ENCODE assay signal across 8 mouse cellular contexts in genomic region chr19:28679776-28680391, GRCm38 (mm10). TPM values are rescaled to one million over a fixed set of nuclear protein-coding genes. Genes with fewer than 3 reads are reported as not detected.
DNase-seq lines count a peak whose midpoint lies in the region; ATAC-seq lines count a peak whose summit lies in the region.

TSS of gene Glis3 (minus strand) at chr19:28680077.

- under 1% methylated on average over 61 of the region's 66 CpGs for WGBS in embryonic facial prominence, embryonic 12.5 days
- under 1% methylated on average over 65 of the region's 66 CpGs for WGBS in heart, embryonic 12.5 days
- under 1% methylated on average over 50 of the region's 66 CpGs for WGBS in kidney, embryonic 15.5 days
- under 1% methylated on average over 62 of the region's 66 CpGs for WGBS in liver, embryonic 13.5 days (ENCODE audit: insufficient replicate concordance)

- H3K27me3 ChIP-seq in embryonic facial prominence, embryonic 12.5 days = peaks cover 37% of the 10 kb centered on the region
- H3K27me3 ChIP-seq in heart, embryonic 12.5 days (replicated peaks) = peaks cover 16% of the 10 kb centered on the region; the same call in 1 of the 2 replicates
- H3K27me3 ChIP-seq in kidney, embryonic 15.5 days = peaks cover 4% of the 10 kb centered on the region; the same call in 1 of the 2 replicates
- H3K27me3 ChIP-seq in liver, embryonic 13.5 days = peaks cover 54% of the 10 kb centered on the region

- peak within 1 kb of the TSS; percentile 98 for H3K4me2 ChIP-seq in embryonic facial prominence, embryonic 12.5 days (replicated peaks)
- H3K4me2 ChIP-seq in heart, embryonic 12.5 days = peak within 1 kb of the TSS; percentile 96
- H3K4me2 ChIP-seq in kidney, embryonic 15.5 days = peak within 1 kb of the TSS; percentile 99
- H3K4me2 ChIP-seq in liver, embryonic 13.5 days = peak within 1 kb of the TSS; percentile 75

- H3K36me3 ChIP-seq in embryonic facial prominence, embryonic 12.5 days = no peaks in the 10 kb centered on the region
- no peaks in the 10 kb centered on the region for H3K36me3 ChIP-seq in heart, embryonic 12.5 days
- no peaks in the 10 kb centered on the region for H3K36me3 ChIP-seq in kidney, embryonic 15.5 days
- H3K36me3 ChIP-seq in liver, embryonic 13.5 days = no peaks in the 10 kb centered on the region

- ATAC-seq in embryonic facial prominence, embryonic 12.5 days (ENCODE audit: insufficient number of reproducible peaks, insufficient read depth, low FRiP score, low TSS enrichment) = peak; percentile 90
- ATAC-seq in heart, embryonic 12.5 days (ENCODE audit: insufficient number of reproducible peaks, low FRiP score) = peak; percentile 89
- peak; percentile 92 for ATAC-seq in kidney, embryonic 15.5 days (replicated peaks; ENCODE audit: low FRiP score)
- ATAC-seq in liver, embryonic 13.5 days (ENCODE audit: low read depth) = 0 out of 2 replicates have a peak, but pooled peaks have one; percentile 51

- H3K9me3 ChIP-seq in embryonic facial prominence, embryonic 12.5 days = no peaks in the 10 kb centered on the region
- H3K9me3 ChIP-seq in heart, embryonic 12.5 days (replicated peaks) = no peaks in the 10 kb centered on the region
- H3K9me3 ChIP-seq in kidney, embryonic 15.5 days (replicated peaks) = no peaks in the 10 kb centered on the region
- no peaks in the 10 kb centered on the region for H3K9me3 ChIP-seq in liver, embryonic 13.5 days (replicated peaks)

- H3K4me3 ChIP-seq in embryonic facial prominence, embryonic 12.5 days = peak within 1 kb of the TSS; percentile 65
- peak within 1 kb of the TSS; percentile 75 for H3K4me3 ChIP-seq in heart, embryonic 12.5 days
- H3K4me3 ChIP-seq in kidney, embryonic 15.5 days (replicated peaks) = peak within 1 kb of the TSS; percentile 70
- H3K4me3 ChIP-seq in liver, embryonic 13.5 days (replicated peaks) = peak within 1 kb of the TSS; percentile 56

- H3K27ac ChIP-seq in embryonic facial prominence, embryonic 12.5 days = no peak within 1 kb of the TSS
- H3K27ac ChIP-seq in heart, embryonic 12.5 days (ENCODE audit: poor library complexity, severe bottlenecking) = no peak within 1 kb of the TSS
- H3K27ac ChIP-seq in kidney, embryonic 15.5 days = peak within 1 kb of the TSS; percentile 80
- H3K27ac ChIP-seq in liver, embryonic 13.5 days = no peak within 1 kb of the TSS

- peak; percentile 10 to 29 for DNase-seq in spleen, postnatal 10 days (ENCODE audit: low spot score in 2 of 2)
- no peak for DNase-seq in spleen, adult 12 weeks (ENCODE audit: low spot score)
- DNase-seq in liver, embryonic 13.5 days = no peak
- peak; percentile 79 for DNase-seq in neural tube, embryonic 10.5 days (ENCODE audit: extremely low spot score, low spot score)
- peak; percentile 67 for DNase-seq in urinary bladder, postnatal 14 days (ENCODE audit: low spot score)

- H3K4me1 ChIP-seq in embryonic facial prominence, embryonic 12.5 days = peaks cover 14% of the 10 kb centered on the region
- peaks cover 15% of the 10 kb centered on the region for H3K4me1 ChIP-seq in heart, embryonic 12.5 days (replicated peaks)
- peaks cover 34% of the 10 kb centered on the region for H3K4me1 ChIP-seq in kidney, embryonic 15.5 days
- H3K4me1 ChIP-seq in liver, embryonic 13.5 days (replicated peaks) = peaks cover 4% of the 10 kb centered on the region; the same call in 1 of the 2 replicates

- peak within 1 kb of the TSS; percentile 72 for H3K9ac ChIP-seq in embryonic facial prominence, embryonic 12.5 days
- peak within 1 kb of the TSS; percentile 63 for H3K9ac ChIP-seq in heart, embryonic 12.5 days
- H3K9ac ChIP-seq in kidney, embryonic 15.5 days = peak within 1 kb of the TSS; percentile 82
- no peak within 1 kb of the TSS for H3K9ac ChIP-seq in liver, embryonic 13.5 days

RNA-seq across cellular contexts. Expression of gene Glis3, which starts in this region (rescaled TPM):
- 7.8 and 8.6 TPM in 2 replicates for polyA plus RNA-seq in embryonic facial prominence, embryonic 12.5 days (2016; fragmentation: Nextera tagmentation; extraction: Ambion mirVana)
- 0.72 and 1.7 TPM in 2 replicates for polyA plus RNA-seq in heart, embryonic 12.5 days (2016; fragmentation: Nextera tagmentation; extraction: Ambion mirVana)
- polyA plus RNA-seq in kidney, embryonic 15.5 days (2015; fragmentation: Nextera tagmentation; extraction: Ambion mirVana) = 8.4 and 9.2 TPM in 2 replicates
- polyA plus RNA-seq in liver, embryonic 13.5 days (2015; fragmentation: Nextera tagmentation; extraction: Ambion mirVana) = 0.13 TPM in 2 replicates

Comparison
In these comparisons a context has a peak if more than half of its experiments do, and no peak if none do; other contexts are left out.
1. DNase-seq: peak in spleen, postnatal 10 days (2 of 2), neural tube, embryonic 10.5 days (single experiment) and urinary bladder, postnatal 14 days (single experiment); none in spleen, adult 12 weeks (single experiment) and liver, embryonic 13.5 days (single experiment).
2. Peak in ATAC-seq, H3K4me3 ChIP-seq and H3K4me2 ChIP-seq in liver, embryonic 13.5 days; RNA of the gene not detected or under 1 TPM.
3. Peak in every context shown above with its lines, with median percentiles within 50 percentile points of each other: ATAC-seq, H3K4me2 ChIP-seq and H3K4me3 ChIP-seq.